Mouse (Mus musculus): ENCODE results near the gene Fgfr2. TPM values are rescaled to one million over a fixed set of nuclear protein-coding genes. Genes with fewer than 3 reads are reported as not detected.

Fgfr2 gene
- polyA plus RNA-seq, 1 experiment from 2014 or later: 93.4 TPM

GRCm38 (mm10) chr7:132816528-132816927 is 306.6 kb downstream of the Fgfr2 start:
- no peak for ATAC-seq (ENCODE audit: insufficient read depth, low FRiP score)
- Histone ChIP-seq H3K4me2 (ENCODE audit: low read depth, low read length) (no peak overlapping the region), H3K9me3 (replicated peaks; ENCODE audit: control insufficient read depth, low read length) (no peaks in the 10 kb centered on the region), H3K27me3 (ENCODE audit: control insufficient read depth, insufficient read depth, low read length) (no peaks in the 10 kb centered on the region), H3K36me3 (ENCODE audit: control insufficient read depth, insufficient read depth, low read length) (no peaks in the 10 kb centered on the region), H3K27ac (ENCODE audit: low read length) (no peak overlapping the region), H3K4me1 (ENCODE audit: control insufficient read depth, insufficient read depth, low read length) (0 out of 2 replicates have a peak, but pooled peaks cover 8% of the 10 kb centered on the region), H3K9ac (ENCODE audit: low read length) (no peak overlapping the region), H3K4me3 (replicated peaks; ENCODE audit: low read length) (no peak overlapping the region)
- 64% methylated on average over 2 of the region's 2 CpGs for WGBS

GRCm38 (mm10) chr7:132815081-132815480 is 308.1 kb downstream of the Fgfr2 start:
- ATAC-seq (ENCODE audit: insufficient read depth, low FRiP score): no peak
- H3K36me3 ChIP-seq (ENCODE audit: control insufficient read depth, insufficient read depth, low read length): no peaks in the 10 kb centered on the region
- H3K9me3 ChIP-seq (replicated peaks; ENCODE audit: control insufficient read depth, low read length): no peaks in the 10 kb centered on the region
- H3K4me2 ChIP-seq (ENCODE audit: low read depth, low read length): no peak overlapping the region
- H3K27me3 ChIP-seq (ENCODE audit: control insufficient read depth, insufficient read depth, low read length): no peaks in the 10 kb centered on the region
- H3K4me1 ChIP-seq (ENCODE audit: control insufficient read depth, insufficient read depth, low read length): peaks cover 22% of the 10 kb centered on the region
- no peak overlapping the region for H3K4me3 ChIP-seq (replicated peaks; ENCODE audit: low read length)
- 73% methylated on average over 5 of the region's 5 CpGs for WGBS
- H3K27ac ChIP-seq (ENCODE audit: low read length): no peak overlapping the region
- no peak overlapping the region for H3K9ac ChIP-seq (ENCODE audit: low read length)

- peak overlapping the region; percentile 92 for H3K27ac ChIP-seq (ENCODE audit: low read length)
- H3K9me3 ChIP-seq (replicated peaks; ENCODE audit: control insufficient read depth, low read length): no peaks in the 10 kb centered on the region
- H3K9ac ChIP-seq (ENCODE audit: low read length): peak overlapping the region; percentile 88
- WGBS: under 1% methylated on average over 7 of the region's 7 CpGs
- ATAC-seq (ENCODE audit: insufficient read depth, low FRiP score): no peak
- no peaks in the 10 kb centered on the region for H3K36me3 ChIP-seq (ENCODE audit: control insufficient read depth, insufficient read depth, low read length)
- peak overlapping the region; percentile 78 for H3K4me3 ChIP-seq (replicated peaks; ENCODE audit: low read length)
- H3K4me1 ChIP-seq (ENCODE audit: control insufficient read depth, insufficient read depth, low read length): peaks cover 32% of the 10 kb centered on the region
- H3K4me2 ChIP-seq (ENCODE audit: low read depth, low read length): peak overlapping the region; percentile 77
- H3K27me3 ChIP-seq (ENCODE audit: control insufficient read depth, insufficient read depth, low read length): no peaks in the 10 kb centered on the region
Observed at GRCm38 (mm10) chr7:132814089-132814450, 309.1 kb downstream of the Fgfr2 start.

- peak; percentile 67 for ATAC-seq (ENCODE audit: insufficient read depth, low FRiP score)
- Histone ChIP-seq H3K9me3 (replicated peaks; ENCODE audit: control insufficient read depth, low read length) (no peaks in the 10 kb centered on the region), H3K4me1 (ENCODE audit: control insufficient read depth, insufficient read depth, low read length) (peaks cover 37% of the 10 kb centered on the region), H3K27me3 (ENCODE audit: control insufficient read depth, insufficient read depth, low read length) (no peaks in the 10 kb centered on the region), H3K9ac (ENCODE audit: low read length) (peak within 1 kb of the TSS; percentile 88), H3K27ac (ENCODE audit: low read length) (peak within 1 kb of the TSS; percentile 92), H3K4me3 (replicated peaks; ENCODE audit: low read length) (peak within 1 kb of the TSS; percentile 78), H3K4me2 (ENCODE audit: low read depth, low read length) (peak within 1 kb of the TSS; percentile 77), H3K36me3 (ENCODE audit: control insufficient read depth, insufficient read depth, low read length) (no peaks in the 10 kb centered on the region)
- WGBS: under 1% methylated on average over 83 of the region's 85 CpGs
Observed at GRCm38 (mm10) chr7:132813416-132814088, 309.6 kb downstream of the Fgfr2 start, which contains the start of gene Fam53b. TSS of gene Fam53b (minus strand) at chr7:132813886.

GRCm38 (mm10) chr7:132812619-132813415 is 310.3 kb downstream of the Fgfr2 start:
- Histone ChIP-seq H3K36me3 (ENCODE audit: control insufficient read depth, insufficient read depth, low read length) (no peaks in the 10 kb centered on the region), H3K4me3 (replicated peaks; ENCODE audit: low read length) (peak overlapping the region; percentile 78), H3K27me3 (ENCODE audit: control insufficient read depth, insufficient read depth, low read length) (no peaks in the 10 kb centered on the region), H3K4me2 (ENCODE audit: low read depth, low read length) (peak overlapping the region; percentile 77), H3K9ac (ENCODE audit: low read length) (peak overlapping the region; percentile 88), H3K27ac (ENCODE audit: low read length) (peak overlapping the region; percentile 92), H3K9me3 (replicated peaks; ENCODE audit: control insufficient read depth, low read length) (no peaks in the 10 kb centered on the region), H3K4me1 (ENCODE audit: control insufficient read depth, insufficient read depth, low read length) (peaks cover 45% of the 10 kb centered on the region)
- WGBS: under 1% methylated on average over 59 of the region's 59 CpGs
- peak; percentile 27; the same call in 1 of the 2 replicates for ATAC-seq (ENCODE audit: insufficient read depth, low FRiP score)

GRCm38 (mm10) chr7:132811716-132812618 is 311.2 kb downstream of the Fgfr2 start:
- H3K9me3 ChIP-seq (replicated peaks; ENCODE audit: control insufficient read depth, low read length): no peaks in the 10 kb centered on the region
- H3K36me3 ChIP-seq (ENCODE audit: control insufficient read depth, insufficient read depth, low read length): no peaks in the 10 kb centered on the region
- 22% methylated on average over 23 of the region's 23 CpGs for WGBS
- peak overlapping the region; percentile 77 for H3K4me2 ChIP-seq (ENCODE audit: low read depth, low read length)
- no peak for ATAC-seq (ENCODE audit: insufficient read depth, low FRiP score)
- H3K27ac ChIP-seq (ENCODE audit: low read length): peak overlapping the region; percentile 92; the same call in 1 of the 2 replicates
- peaks cover 53% of the 10 kb centered on the region for H3K4me1 ChIP-seq (ENCODE audit: control insufficient read depth, insufficient read depth, low read length)
- H3K9ac ChIP-seq (ENCODE audit: low read length): peak overlapping the region; percentile 88
- no peaks in the 10 kb centered on the region for H3K27me3 ChIP-seq (ENCODE audit: control insufficient read depth, insufficient read depth, low read length)
- peak overlapping the region; percentile 78 for H3K4me3 ChIP-seq (replicated peaks; ENCODE audit: low read length)

GRCm38 (mm10) chr7:132810879-132811278 is 312.3 kb downstream of the Fgfr2 start:
- no peaks in the 10 kb centered on the region for H3K9me3 ChIP-seq (replicated peaks; ENCODE audit: control insufficient read depth, low read length)
- no peaks in the 10 kb centered on the region for H3K36me3 ChIP-seq (ENCODE audit: control insufficient read depth, insufficient read depth, low read length)
- H3K27me3 ChIP-seq (ENCODE audit: control insufficient read depth, insufficient read depth, low read length): no peaks in the 10 kb centered on the region
- ATAC-seq (ENCODE audit: insufficient read depth, low FRiP score): 0 out of 2 replicates have a peak, but pooled peaks have one; percentile 22
- H3K27ac ChIP-seq (ENCODE audit: low read length): no peak overlapping the region
- no peak overlapping the region for H3K9ac ChIP-seq (ENCODE audit: low read length)
- WGBS: 74% methylated on average over 1 of the region's 1 CpGs
- H3K4me3 ChIP-seq (replicated peaks; ENCODE audit: low read length): no peak overlapping the region
- H3K4me1 ChIP-seq (ENCODE audit: control insufficient read depth, insufficient read depth, low read length): peaks cover 61% of the 10 kb centered on the region
- 0 out of 2 replicates have a peak overlapping the region, but pooled peaks have one; percentile 77 for H3K4me2 ChIP-seq (ENCODE audit: low read depth, low read length)

GRCm38 (mm10) chr7:132810368-132810767 is 312.8 kb downstream of the Fgfr2 start:
- no peak for ATAC-seq (ENCODE audit: insufficient read depth, low FRiP score)
- no peaks in the 10 kb centered on the region for H3K36me3 ChIP-seq (ENCODE audit: control insufficient read depth, insufficient read depth, low read length)
- peak overlapping the region; percentile 91 for H3K27ac ChIP-seq (ENCODE audit: low read length)
- no peaks in the 10 kb centered on the region for H3K9me3 ChIP-seq (replicated peaks; ENCODE audit: control insufficient read depth, low read length)
- H3K4me2 ChIP-seq (ENCODE audit: low read depth, low read length): peak overlapping the region; percentile 17; the same call in 1 of the 2 replicates
- no peak overlapping the region for H3K4me3 ChIP-seq (replicated peaks; ENCODE audit: low read length)
- no peak overlapping the region for H3K9ac ChIP-seq (ENCODE audit: low read length)
- H3K4me1 ChIP-seq (ENCODE audit: control insufficient read depth, insufficient read depth, low read length): peaks cover 64% of the 10 kb centered on the region
- H3K27me3 ChIP-seq (ENCODE audit: control insufficient read depth, insufficient read depth, low read length): no peaks in the 10 kb centered on the region
- 20% methylated on average over 6 of the region's 6 CpGs for WGBS

Measured in stomach, embryonic 16.5 days (tissue).